In the genomic region with DNA sequence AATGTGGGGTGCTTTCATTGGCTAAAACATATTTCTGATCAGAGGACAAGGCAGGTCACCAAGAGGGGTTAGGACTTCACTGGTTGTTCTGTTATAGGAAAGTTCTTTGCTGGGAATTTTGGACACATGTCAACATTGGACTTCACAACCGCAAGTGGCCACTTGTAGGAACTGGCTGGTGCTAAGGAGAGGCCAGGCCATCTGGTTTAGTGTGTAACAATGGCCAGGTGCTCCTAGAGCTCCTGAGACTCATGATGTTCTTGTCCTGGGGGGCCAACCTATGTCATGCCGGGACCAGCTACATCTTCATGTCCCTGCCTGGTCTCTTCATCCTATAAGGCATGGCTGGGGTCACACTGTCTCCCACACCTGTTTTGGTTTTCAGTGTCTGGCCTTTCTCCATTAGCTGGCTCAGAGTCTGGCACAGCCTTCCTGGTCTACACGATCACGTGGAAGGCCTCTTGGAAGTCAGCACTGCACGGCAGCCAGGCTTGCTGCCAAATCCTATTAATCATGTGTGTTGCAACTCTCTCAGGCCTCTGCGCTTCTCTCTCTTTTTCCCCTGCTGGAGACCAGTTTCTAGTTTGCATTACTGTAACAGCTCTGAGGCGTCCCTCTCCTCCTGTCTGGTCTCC, we compare ENCODE assay signal across 8 mouse cellular contexts. TPM values are rescaled to one million over a fixed set of nuclear protein-coding genes. Genes with fewer than 3 reads are reported as not detected.
DNase-seq lines count a peak whose midpoint lies in the region; ATAC-seq and TF ChIP-seq lines count a peak whose summit lies in the region.

No protein-coding gene starts in this region.

- no peak overlapping the region for H3K4me2 ChIP-seq in hindbrain, embryonic 14.5 days (replicated peaks)
- no peak overlapping the region for H3K4me2 ChIP-seq in stomach, embryonic 14.5 days (replicated peaks; ENCODE audit: low read depth, low read length)

- H3K27ac ChIP-seq in hindbrain, embryonic 14.5 days: peak overlapping the region; percentile 58; the same call in 1 of the 2 replicates
- H3K27ac ChIP-seq in stomach, embryonic 14.5 days (ENCODE audit: low read length): peak overlapping the region; percentile 23; the same call in 1 of the 2 replicates
- no peak overlapping the region for H3K27ac ChIP-seq in thymus, adult 2 months (ENCODE audit: control insufficient read depth, insufficient read depth, low read length)

- WGBS in hindbrain, embryonic 14.5 days: 42% methylated on average over 7 of the region's 7 CpGs
- WGBS in stomach, embryonic 14.5 days: 21% methylated on average over 7 of the region's 7 CpGs
- 34% methylated on average over 7 of the region's 7 CpGs for WGBS in thymus, adult 2 months

- peaks cover 9% of the 10 kb centered on the region; the same call in 1 of the 2 replicates for H3K36me3 ChIP-seq in hindbrain, embryonic 14.5 days (replicated peaks; ENCODE audit: control insufficient read depth, insufficient read depth)
- H3K36me3 ChIP-seq in stomach, embryonic 14.5 days (ENCODE audit: control insufficient read depth, insufficient read depth, low read length): no peaks in the 10 kb centered on the region
- no peaks in the 10 kb centered on the region for H3K36me3 ChIP-seq in thymus, adult 2 months (ENCODE audit: control insufficient read depth, insufficient read depth, low read length)

- H3K4me1 ChIP-seq in hindbrain, embryonic 14.5 days (replicated peaks; ENCODE audit: control insufficient read depth, insufficient read depth, low read length): peaks cover 21% of the 10 kb centered on the region
- H3K4me1 ChIP-seq in stomach, embryonic 14.5 days (ENCODE audit: control insufficient read depth, insufficient read depth, low read length): peaks cover 7% of the 10 kb centered on the region; the same call in 1 of the 2 replicates
- no peaks in the 10 kb centered on the region for H3K4me1 ChIP-seq in thymus, adult 2 months (replicated peaks; ENCODE audit: control insufficient read depth, insufficient read depth, low read length)

- TF ChIP-seq CTCF in thymus, adult 2 months (IDR thresholded peaks at IDR 0.05; ENCODE audit: borderline replicate concordance, control insufficient read depth, extremely low read depth, insufficient read depth, low read length, poor library complexity): no peak

- DNase-seq in MN1 (ENCODE audit: low spot score): peak; percentile 98
- peak; percentile 45 to 61 for DNase-seq in frontal cortex, postnatal 36 days (ENCODE audit: low spot score in 2 of 2)
- DNase-seq in hindbrain, embryonic 14.5 days (ENCODE audit: low spot score): peak; percentile 85
- DNase-seq in layer of hippocampus, postnatal 10 days (ENCODE audit: low spot score in 2 of 2): peak; percentile 58 to 71
- DNase-seq in thymus, adult 2 months: no peak

- ATAC-seq in cerebellum, adult (ENCODE audit: insufficient number of reproducible peaks, low FRiP score, low TSS enrichment): peak; percentile 66
- ATAC-seq in hindbrain, embryonic 14.5 days (ENCODE audit: low FRiP score): peak; percentile 78
- peak; percentile 23; the same call in 1 of the 2 replicates for ATAC-seq in megakaryocyte progenitor cell, adult 5-6 weeks (replicated peaks; ENCODE audit: poor library complexity)
- peak; percentile 89 for ATAC-seq in stomach, embryonic 14.5 days (ENCODE audit: insufficient number of reproducible peaks, insufficient read depth, low FRiP score, low read depth)

- no peak overlapping the region for H3K4me3 ChIP-seq in hindbrain, embryonic 14.5 days (replicated peaks; ENCODE audit: low read length)
- H3K4me3 ChIP-seq in stomach, embryonic 14.5 days (ENCODE audit: low read depth, low read length): no peak overlapping the region
- no peak overlapping the region for H3K4me3 ChIP-seq in thymus, adult 2 months (ENCODE audit: control insufficient read depth, insufficient read depth, low read length)

- no peaks in the 10 kb centered on the region for H3K9me3 ChIP-seq in hindbrain, embryonic 14.5 days (ENCODE audit: control insufficient read depth, low read length)
- no peaks in the 10 kb centered on the region for H3K9me3 ChIP-seq in stomach, embryonic 14.5 days (ENCODE audit: control insufficient read depth, low read depth, low read length)

- H3K9ac ChIP-seq in hindbrain, embryonic 14.5 days: no peak overlapping the region
- H3K9ac ChIP-seq in stomach, embryonic 14.5 days (replicated peaks; ENCODE audit: low read depth, low read length): no peak overlapping the region

- no peak for TF ChIP-seq POLR2A in thymus, adult 2 months (IDR thresholded peaks at IDR 0.05; ENCODE audit: control insufficient read depth, extremely low read depth, insufficient read depth, low read length, poor library complexity)

- no peaks in the 10 kb centered on the region for H3K27me3 ChIP-seq in hindbrain, embryonic 14.5 days (ENCODE audit: control insufficient read depth, insufficient read depth, low read length)
- H3K27me3 ChIP-seq in stomach, embryonic 14.5 days (ENCODE audit: control insufficient read depth, insufficient read depth, low read length): no peaks in the 10 kb centered on the region
- H3K27me3 ChIP-seq in thymus, adult 2 months (ENCODE audit: control insufficient read depth, insufficient read depth, low read length): no peaks in the 10 kb centered on the region

RNA-seq across cellular contexts. Expression of gene Wwc1, which starts 55.9 kb away (rescaled TPM):
- 9.3 and 10.1 TPM in 2 replicates for polyA plus RNA-seq in hindbrain, embryonic 14.5 days (2014; fragmentation: Nextera tagmentation; extraction: Ambion mirVana)
- total RNA-seq in layer of hippocampus, postnatal 10 days (2021): 100 to 1,000 TPM; 104 to 133 TPM
- total RNA-seq in megakaryocyte progenitor cell, adult 5-6 weeks (2015): 0.02 TPM in 1 of 2 replicates, not detected in the other
- total RNA-seq in megakaryocyte progenitor cell, adult 5-6 weeks (2017): 0.03 TPM in 1 of 2 replicates, not detected in the other
- polyA plus RNA-seq in stomach, embryonic 14.5 days (2014; fragmentation: Nextera tagmentation; extraction: Ambion mirVana): 6.8 and 7.0 TPM in 2 replicates
- polyA plus RNA-seq in thymus, adult 2 months (2012; rRNA removed): 2.2 and 3.5 TPM in 2 replicates

Comparison
In these comparisons a context has a peak if more than half of its experiments do, and no peak if none do; other contexts are left out.
1. ATAC-seq: peak in every context shown above with its lines; median percentile 89 in stomach, embryonic 14.5 days; 78 in hindbrain, embryonic 14.5 days; 66 in cerebellum, adult; 23 in megakaryocyte progenitor cell, adult 5-6 weeks.